Mouse (Mus musculus) spleen, adult 18-20 months (tissue): ENCODE results near the gene Zmynd15.
"Not testable (repeated sequence)": the region's sequence is repeated elsewhere in the genome, so short reads cannot be mapped to it uniquely, and the experiment has no call there.

Experiments
- DNase-seq, 2 experiments: peaks; one replicate each; pipeline ENCODE4 v3.0.0; 2022; ENCODE audit warnings: mixed read lengths in 2 of 2

The Zmynd15 gene

GRCm38 (mm10) chr11:70458688-70459600 lies at the start of gene Zmynd15:
TSS of gene Zmynd15 (plus strand) at chr11:70459433.
- no peak for DNase-seq

- DNase-seq = peak; percentile 76
Measured at GRCm38 (mm10) chr11:70409594-70410296, 49.5 kb upstream of the Zmynd15 start, which contains the start of gene Pelp1. TSS of gene Pelp1 (minus strand) at chr11:70410031.

DNA sequence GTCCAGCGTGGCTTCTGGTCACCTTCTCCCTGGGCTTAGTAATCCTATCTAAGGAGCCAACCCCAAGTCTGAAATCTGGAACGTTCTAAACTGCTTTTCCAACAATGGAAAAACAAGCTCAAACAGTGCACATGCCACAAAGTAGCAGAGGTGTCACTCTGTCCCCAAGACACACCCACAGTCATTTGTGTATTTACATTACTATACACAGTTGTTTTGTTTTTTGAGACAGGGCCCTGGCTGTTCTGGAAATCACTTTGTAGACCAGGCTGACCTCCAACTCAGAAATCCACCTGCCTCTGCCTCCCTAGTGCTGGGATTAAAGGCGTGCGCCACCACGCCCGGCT lies 49.0 kb upstream of the Zmynd15 start:
- DNase-seq = no peak

DNA sequence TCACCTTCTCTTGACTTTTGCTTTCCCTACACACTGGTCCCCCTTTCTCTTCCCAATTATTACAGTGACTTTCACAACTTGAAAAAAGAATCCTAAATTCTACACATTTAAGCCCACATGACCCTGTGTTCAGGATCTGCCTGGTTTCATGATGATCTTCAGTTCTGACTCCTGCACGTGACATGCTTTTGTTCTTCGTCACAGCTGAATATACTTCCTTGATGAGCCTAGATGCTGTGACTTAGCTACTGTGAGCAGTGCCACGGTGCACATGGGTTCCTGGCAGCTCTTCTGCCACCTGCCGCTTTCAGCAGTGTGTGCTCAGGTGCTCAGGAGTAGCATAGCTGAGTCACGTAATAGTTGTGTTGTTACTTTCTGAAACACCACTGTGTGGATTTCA lies 46.6 kb upstream of the Zmynd15 start:
- no peak for DNase-seq

GRCm38 (mm10) chr11:70413961-70414360 lies 45.3 kb upstream of the Zmynd15 start:
- DNase-seq = peak in 1 of 2 experiments; percentile 75

DNA sequence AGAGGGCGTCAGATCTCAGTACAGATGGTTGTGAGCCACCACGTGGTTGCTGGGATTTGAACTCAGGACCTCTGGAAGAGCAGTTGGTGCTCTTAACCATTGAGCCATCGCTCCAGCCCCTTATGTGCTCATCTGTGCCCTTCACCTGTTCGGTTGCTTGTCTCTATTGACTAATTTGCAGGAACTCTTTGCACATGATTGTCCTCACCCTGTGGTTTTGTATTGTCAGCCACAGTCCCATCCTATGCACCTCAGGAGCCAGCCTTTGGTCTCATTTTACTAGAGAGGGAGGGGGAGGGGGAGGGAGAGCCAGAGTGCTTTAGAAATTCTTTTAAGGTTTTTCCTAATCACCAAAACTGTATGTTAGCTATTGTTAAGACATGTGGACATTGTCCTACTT lies 41.0 kb upstream of the Zmynd15 start:
- no peak for DNase-seq

- DNase-seq = no peak
Measured at GRCm38 (mm10) chr11:70419486-70419885, 39.7 kb upstream of the Zmynd15 start.

- not testable (repeated sequence) for DNase-seq
Measured at GRCm38 (mm10) chr11:70426598-70426997, 32.6 kb upstream of the Zmynd15 start.

DNA sequence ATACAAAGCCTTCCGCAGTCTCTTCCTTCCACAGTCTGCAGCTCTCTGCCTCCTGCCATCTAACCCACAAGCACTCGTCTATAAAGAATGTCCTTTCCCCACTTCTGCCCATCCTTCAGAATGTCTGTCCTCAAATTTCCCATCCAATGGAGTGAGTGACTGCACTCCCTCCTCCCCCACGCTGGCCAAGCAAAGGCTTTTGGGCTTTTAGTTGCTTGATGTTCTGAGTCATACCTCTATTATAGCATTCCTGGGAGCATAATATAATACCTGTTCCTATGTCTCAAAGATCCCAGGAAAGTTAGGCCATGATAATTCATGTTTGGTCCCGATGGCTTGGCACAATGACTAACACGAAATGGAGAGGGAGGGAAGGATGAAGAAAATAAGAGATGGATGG lies 27.7 kb upstream of the Zmynd15 start:
- DNase-seq = no peak

GRCm38 (mm10) chr11:70432048-70432894 lies 27.0 kb upstream of the Zmynd15 start, which contains the start of gene Arrb2:
TSS of gene Arrb2 (plus strand) at chr11:70432635.
- peak; percentile 96 to 97 for DNase-seq

DNA sequence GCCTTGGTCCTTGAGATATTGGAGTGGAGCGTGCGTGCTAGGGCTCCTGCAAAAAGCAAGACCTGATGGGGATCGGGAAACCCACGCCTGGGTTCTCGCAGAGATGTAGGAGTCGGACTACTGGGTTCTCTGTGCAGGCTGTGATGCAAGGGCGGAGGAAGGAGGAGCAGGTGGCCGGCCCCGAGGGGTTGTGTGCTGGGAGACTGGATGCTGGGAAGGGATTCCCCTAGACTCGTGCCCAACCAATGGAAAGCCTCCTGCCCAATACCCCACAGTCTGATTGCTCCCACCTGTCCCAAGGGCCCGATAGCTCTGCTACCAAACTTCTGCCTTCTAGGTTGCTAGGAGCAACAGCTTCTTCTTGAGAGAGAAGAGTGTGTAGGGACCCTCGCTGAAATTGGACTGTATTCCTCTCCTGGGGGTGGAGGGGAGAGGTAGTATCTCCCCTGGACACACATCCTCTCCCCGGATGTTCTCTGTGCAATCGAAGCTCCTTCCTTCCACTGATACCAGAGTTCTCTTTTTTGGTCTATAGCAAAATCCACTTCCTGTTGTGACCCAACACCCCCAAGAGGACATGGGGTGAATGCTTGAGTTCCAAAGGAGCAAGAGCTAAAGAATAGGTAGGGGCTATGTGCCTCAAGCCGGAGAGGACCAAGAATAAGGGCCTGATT lies 26.2 kb upstream of the Zmynd15 start:
- no peak for DNase-seq

- no peak for DNase-seq
Measured at GRCm38 (mm10) chr11:70433569-70433943, 25.7 kb upstream of the Zmynd15 start.

GRCm38 (mm10) chr11:70433951-70434350 lies 25.3 kb upstream of the Zmynd15 start:
- no peak for DNase-seq

- no peak for DNase-seq
Measured at GRCm38 (mm10) chr11:70435476-70435875, 23.8 kb upstream of the Zmynd15 start.

DNA sequence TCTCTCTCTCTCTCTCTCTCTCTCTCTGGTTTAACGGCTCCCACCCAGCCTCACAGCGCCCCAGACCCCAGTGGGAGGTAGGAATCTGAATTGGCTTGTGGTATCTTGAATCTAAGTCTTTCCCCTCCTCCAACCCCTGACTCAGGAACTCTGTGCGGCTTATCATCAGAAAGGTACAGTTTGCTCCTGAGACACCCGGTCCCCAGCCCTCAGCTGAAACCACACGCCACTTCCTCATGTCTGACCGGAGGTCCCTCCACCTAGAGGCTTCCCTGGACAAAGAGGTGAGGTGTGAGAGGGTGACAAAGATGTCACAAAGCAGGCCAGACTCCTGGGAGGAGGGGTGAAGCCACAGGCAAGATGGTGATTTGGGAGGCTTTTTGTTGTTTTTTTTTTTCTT lies 21.8 kb upstream of the Zmynd15 start:
- DNase-seq = no peak

- no peak for DNase-seq
Measured at GRCm38 (mm10) chr11:70438728-70439374, 20.4 kb upstream of the Zmynd15 start.

DNA sequence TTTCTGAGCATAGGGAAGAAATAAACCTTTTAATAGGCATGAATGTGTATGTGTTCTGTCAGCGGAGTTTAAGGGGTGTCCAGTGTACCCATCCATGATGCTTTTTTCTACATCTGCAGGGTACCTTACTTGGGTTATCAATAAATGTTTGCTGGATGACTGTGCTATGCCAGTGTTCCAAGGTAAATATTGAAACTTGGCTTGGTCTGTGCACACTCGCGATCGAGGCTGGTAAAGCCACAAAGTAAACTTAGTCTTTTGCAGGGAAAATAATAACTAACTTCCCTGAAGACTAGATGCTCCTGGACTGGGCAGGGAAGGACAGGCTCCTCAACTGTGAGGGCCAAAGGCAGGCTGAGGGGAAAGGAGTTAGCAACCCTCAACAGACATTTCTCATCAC lies 18.6 kb upstream of the Zmynd15 start:
- no peak for DNase-seq

DNA sequence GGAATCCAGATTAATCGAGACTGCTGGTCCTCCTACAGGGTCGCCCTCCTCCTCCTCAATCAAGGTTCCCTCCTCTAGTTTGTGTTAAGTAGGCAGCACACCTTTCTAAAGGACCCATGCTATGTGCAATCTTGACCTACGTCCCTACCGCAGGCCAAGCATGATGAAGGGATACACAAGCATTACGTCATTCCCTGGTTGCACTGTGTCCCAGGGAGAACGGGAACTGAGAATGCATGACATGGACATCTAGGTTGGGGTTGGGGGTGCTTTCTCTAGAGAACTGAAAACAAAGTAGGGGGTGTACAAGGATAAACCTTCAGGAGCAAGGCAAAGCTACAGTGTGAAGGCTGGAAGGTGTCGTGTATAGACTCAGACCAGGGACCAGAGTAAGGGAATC lies 17.4 kb upstream of the Zmynd15 start:
- no peak for DNase-seq

DNA sequence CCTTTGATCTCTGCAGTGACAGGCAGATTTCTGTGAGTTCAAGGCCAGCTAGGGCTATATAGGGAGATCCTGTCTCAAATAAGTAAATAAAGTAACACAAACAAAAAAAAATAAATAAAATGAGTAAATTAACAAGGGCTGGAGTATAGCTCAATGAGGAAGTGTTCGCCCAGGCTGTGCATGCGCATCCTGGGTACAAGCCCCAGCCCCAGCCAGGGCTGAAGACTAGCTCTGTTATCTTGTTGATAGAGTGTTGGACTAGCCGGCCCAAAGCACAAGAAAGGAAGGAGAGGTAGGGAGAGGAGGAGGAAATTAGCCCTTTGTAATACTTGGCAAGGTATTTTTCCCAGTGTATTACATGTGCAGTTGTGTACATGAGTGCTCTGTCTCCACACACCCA lies 15.3 kb upstream of the Zmynd15 start:
- no peak for DNase-seq

DNA sequence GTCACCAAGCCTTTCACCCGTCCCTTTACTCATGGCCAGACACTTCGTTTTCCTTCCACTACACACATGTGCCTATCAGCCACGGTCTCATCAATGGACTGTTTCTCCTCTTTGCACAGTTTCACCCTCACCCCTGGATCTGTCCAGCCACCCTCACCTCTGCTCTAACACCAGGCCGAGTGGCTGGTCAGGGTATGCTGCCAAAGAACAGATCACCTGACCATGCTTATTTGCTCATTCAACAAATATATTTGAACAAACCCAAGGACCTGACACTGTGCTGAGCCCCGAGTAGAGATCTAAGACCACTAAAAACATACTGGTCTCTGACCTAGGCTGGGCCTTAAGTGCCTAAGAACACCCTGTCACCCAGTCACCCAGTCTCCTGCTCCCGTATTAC lies 14.6 kb upstream of the Zmynd15 start:
- no peak for DNase-seq

DNA sequence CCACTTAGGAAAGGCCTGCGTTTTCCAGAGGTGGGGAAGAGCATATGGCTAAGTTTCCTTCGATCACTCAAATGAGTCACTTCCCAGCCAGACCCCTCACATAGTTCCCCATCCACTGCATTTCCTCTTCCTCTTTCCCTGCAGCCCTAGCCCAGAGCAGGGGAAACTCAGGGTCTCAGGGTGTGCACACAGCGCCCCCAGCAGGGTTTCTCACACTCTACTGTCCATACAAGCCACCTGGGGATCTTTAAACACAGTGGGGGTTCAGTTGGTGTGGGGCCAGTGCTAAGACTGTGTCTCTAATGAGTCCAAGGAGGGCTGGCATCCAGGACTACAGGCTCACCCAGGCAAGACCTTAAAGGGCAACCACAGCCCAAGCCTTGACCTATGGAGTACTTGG lies 12.5 kb upstream of the Zmynd15 start:
- DNase-seq = no peak

GRCm38 (mm10) chr11:70447373-70447772 lies 11.9 kb upstream of the Zmynd15 start:
- DNase-seq = no peak
